Mouse (Mus musculus): ENCODE measurements at regions not wholly inside any gene's neighbourhood (a gene's known extent, or its start where the extent isn't known, plus 50 kb on each side); places are given as distances from the start of the nearest gene placed in this dataset.

- DNase-seq: no peak
Observed at GRCm38 (mm10) chr1:65439129-65439528, 157.3 kb downstream of the Pth2r start.

DNA sequence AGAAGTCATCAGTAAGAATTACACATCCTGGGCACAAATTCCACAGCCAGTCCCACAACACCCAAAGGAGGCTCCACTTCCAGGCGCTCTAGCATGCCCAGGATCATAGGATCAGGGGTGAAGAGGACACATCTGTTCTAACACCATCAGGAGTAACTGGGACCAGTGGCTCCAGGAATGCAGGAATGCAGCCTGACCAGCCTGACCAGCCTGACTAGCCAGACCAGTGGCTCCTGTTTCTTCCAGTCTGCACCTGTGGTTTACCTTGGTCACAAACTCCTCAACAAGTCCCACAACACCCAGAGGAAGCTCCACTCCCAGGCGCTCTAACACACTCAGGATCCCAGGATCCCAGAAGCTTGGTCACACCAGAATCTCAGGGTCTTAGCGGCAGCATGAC is 158.3 kb downstream of the Pth2r start:
- DNase-seq: peak; percentile 59
